Mouse (Mus musculus): ENCODE results near the gene Olfr247. TPM values are rescaled to one million over a fixed set of nuclear protein-coding genes. Genes with fewer than 3 reads are reported as not detected.
"Not testable (repeated sequence)": the region's sequence is repeated elsewhere in the genome, so short reads cannot be mapped to it uniquely, and the experiment has no call there.

The Olfr247 gene
- not detected in 2 replicates for total RNA-seq (2014; fragmentation: Nextera tagmentation)
- total RNA-seq (2017) = not detected in 2 replicates

- not testable (repeated sequence) for ATAC-seq (replicated peaks; ENCODE audit: poor library complexity, severe bottlenecking)
These were observed at the start of gene Olfr247 for GRCm38 (mm10) chr10:129976040-129976439. Olfr247 (minus strand) TSS chr10:129976140.

DNA sequence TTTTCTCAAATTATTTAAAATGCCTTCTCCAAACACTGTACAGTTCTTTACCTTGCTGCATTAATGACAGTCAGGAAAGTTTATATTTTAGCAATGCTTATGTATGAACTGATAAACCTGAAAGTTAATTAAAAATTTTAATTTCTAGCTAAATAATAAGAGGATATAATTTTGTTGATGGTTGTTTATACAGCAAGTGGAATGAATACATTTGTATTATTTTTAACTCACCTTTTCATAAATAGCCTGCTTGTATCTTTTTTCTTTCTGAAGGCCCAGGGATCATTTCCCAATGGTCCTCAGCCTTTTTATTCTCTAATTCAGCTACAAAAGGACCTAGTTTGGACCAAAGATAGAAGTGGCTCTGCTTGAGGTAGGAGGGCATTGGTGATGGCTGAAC is 36.4 kb upstream of the Olfr247 start, which contains the start of gene Olfr820:
Olfr820 (plus strand) TSS at position 301 of the 400 bp plus-strand sequence.
- ATAC-seq (replicated peaks; ENCODE audit: poor library complexity, severe bottlenecking) = no peak

- ATAC-seq (replicated peaks; ENCODE audit: poor library complexity, severe bottlenecking) = not testable (repeated sequence)
These were observed 29.4 kb upstream of the Olfr247 start for GRCm38 (mm10) chr10:130005366-130005765.

DNA sequence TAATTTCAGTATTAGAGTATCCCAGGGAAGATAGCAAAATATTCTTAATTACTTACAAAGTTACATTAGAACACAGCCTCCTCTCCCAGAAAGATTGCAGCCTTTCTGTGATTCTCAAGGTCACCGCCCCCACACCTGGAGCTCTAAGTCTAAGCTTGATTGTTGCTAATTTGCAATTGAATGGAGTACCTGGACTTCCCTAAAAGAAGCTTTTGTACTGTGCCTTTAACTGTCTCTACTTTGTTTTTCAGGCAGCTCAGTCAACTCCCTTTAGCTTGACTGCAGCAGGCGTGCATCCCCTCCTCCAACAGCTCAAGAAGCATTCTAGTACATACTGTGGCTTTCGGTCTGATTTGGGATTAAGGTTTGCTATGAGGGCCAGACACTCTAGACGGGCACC is 28.2 kb upstream of the Olfr247 start:
- ATAC-seq (replicated peaks; ENCODE audit: poor library complexity, severe bottlenecking) = not testable (repeated sequence)

GRCm38 (mm10) chr10:129984962-129985361 is 9.0 kb upstream of the Olfr247 start, which contains the start of gene Gm10310:
Gm10310 (minus strand) TSS chr10:129985062.
- ATAC-seq (replicated peaks; ENCODE audit: poor library complexity, severe bottlenecking) = not testable (repeated sequence)

GRCm38 (mm10) chr10:129981867-129982266 is 5.9 kb upstream of the Olfr247 start:
- ATAC-seq (replicated peaks; ENCODE audit: poor library complexity, severe bottlenecking) = peak; percentile 58

GRCm38 (mm10) chr10:129972994-129973393 is 2.9 kb downstream of the Olfr247 start:
- ATAC-seq (replicated peaks; ENCODE audit: poor library complexity, severe bottlenecking) = peak; percentile 53

DNA sequence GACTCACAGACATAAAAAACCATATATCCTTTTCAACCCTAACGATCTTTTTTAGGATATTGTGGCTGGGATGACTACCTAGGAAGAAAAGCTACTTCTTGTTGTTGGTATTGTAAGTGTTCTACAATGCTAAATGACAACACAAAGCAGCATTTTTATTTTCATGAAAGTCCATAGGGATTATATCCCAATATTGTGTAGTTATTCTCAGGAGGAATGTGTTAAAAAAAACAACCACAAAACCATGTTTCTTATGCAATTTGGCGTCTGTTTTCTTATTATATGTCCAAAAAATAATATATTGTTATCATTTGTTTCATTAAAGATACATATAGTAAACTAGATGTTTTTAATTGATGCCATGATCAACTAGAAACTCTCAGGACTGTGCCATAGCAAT is 8.8 kb downstream of the Olfr247 start, which contains the start of gene Olfr819:
Olfr819 (minus strand) TSS at position 101 of the 400 bp plus-strand sequence.
- ATAC-seq (replicated peaks; ENCODE audit: poor library complexity, severe bottlenecking) = not testable (repeated sequence)

- ATAC-seq (replicated peaks; ENCODE audit: poor library complexity, severe bottlenecking) = not testable (repeated sequence)
These were observed 9.7 kb downstream of the Olfr247 start for GRCm38 (mm10) chr10:129966232-129966631.

DNA sequence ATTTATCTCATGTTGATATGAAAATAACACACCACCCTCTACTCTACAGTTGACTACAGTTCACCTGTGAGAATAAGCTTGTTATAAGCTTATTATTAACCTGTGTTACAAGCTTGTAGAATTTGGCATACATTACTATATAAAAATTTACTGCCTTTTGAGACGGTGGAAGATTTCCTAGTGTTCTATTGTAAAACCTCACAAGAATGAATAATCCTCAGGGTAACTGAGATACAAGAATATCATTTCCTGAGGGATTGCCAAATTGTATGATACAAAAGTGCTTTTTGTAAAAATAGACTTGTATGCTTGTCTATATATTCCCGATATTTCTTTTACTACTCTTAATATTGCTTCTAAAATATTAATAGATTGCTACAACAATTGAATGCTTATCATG is 26.9 kb downstream of the Olfr247 start, which contains the start of gene Olfr818:
Olfr818 (minus strand) TSS at position 101 of the 400 bp plus-strand sequence.
- ATAC-seq (replicated peaks; ENCODE audit: poor library complexity, severe bottlenecking) = no peak

Other genes with a start within 250 kb of the Olfr247 start
- not detected in 2 replicates for gene Olfr805, start 246.8 kb downstream of the Olfr247 start, total RNA-seq (2014; fragmentation: Nextera tagmentation)
- gene Olfr805, start 246.8 kb downstream of the Olfr247 start, total RNA-seq (2017) = not detected in 2 replicates
- gene Olfr806, start 234.2 kb downstream of the Olfr247 start, total RNA-seq (2014; fragmentation: Nextera tagmentation) = not detected in 2 replicates
- not detected in 2 replicates for gene Olfr806, start 234.2 kb downstream of the Olfr247 start, total RNA-seq (2017)
- not detected in 2 replicates for gene Olfr807, start 218.3 kb downstream of the Olfr247 start, total RNA-seq (2014; fragmentation: Nextera tagmentation)
- gene Olfr807, start 218.3 kb downstream of the Olfr247 start, total RNA-seq (2017) = not detected in 2 replicates
- gene Olfr808, start 210.7 kb downstream of the Olfr247 start, total RNA-seq (2014; fragmentation: Nextera tagmentation) = not detected in 2 replicates
- not detected in 2 replicates for gene Olfr808, start 210.7 kb downstream of the Olfr247 start, total RNA-seq (2017)
- gene Olfr809, start 201.5 kb downstream of the Olfr247 start, total RNA-seq (2014; fragmentation: Nextera tagmentation) = not detected in 2 replicates
- gene Olfr809, start 201.5 kb downstream of the Olfr247 start, total RNA-seq (2017) = not detected in 2 replicates
- gene Olfr810, start 181.2 kb downstream of the Olfr247 start, total RNA-seq (2014; fragmentation: Nextera tagmentation) = not detected in 2 replicates
- not detected in 2 replicates for gene Olfr810, start 181.2 kb downstream of the Olfr247 start, total RNA-seq (2017)
- not detected in 2 replicates for gene Olfr811, start 171.7 kb downstream of the Olfr247 start, total RNA-seq (2014; fragmentation: Nextera tagmentation)
- not detected in 2 replicates for gene Olfr811, start 171.7 kb downstream of the Olfr247 start, total RNA-seq (2017)
- not detected in 2 replicates for gene Olfr812, start 130.0 kb downstream of the Olfr247 start, total RNA-seq (2014; fragmentation: Nextera tagmentation)
- not detected in 2 replicates for gene Olfr812, start 130.0 kb downstream of the Olfr247 start, total RNA-seq (2017)
- not detected in 2 replicates for gene Olfr813, start 120.8 kb downstream of the Olfr247 start, total RNA-seq (2014; fragmentation: Nextera tagmentation)
- not detected in 2 replicates for gene Olfr813, start 120.8 kb downstream of the Olfr247 start, total RNA-seq (2017)
- not detected in 2 replicates for gene Olfr814, start 96.3 kb downstream of the Olfr247 start, total RNA-seq (2014; fragmentation: Nextera tagmentation)
- not detected in 2 replicates for gene Olfr814, start 96.3 kb downstream of the Olfr247 start, total RNA-seq (2017)
- not detected in 2 replicates for gene Olfr815, start 70.3 kb downstream of the Olfr247 start, total RNA-seq (2014; fragmentation: Nextera tagmentation)
- gene Olfr815, start 70.3 kb downstream of the Olfr247 start, total RNA-seq (2017) = not detected in 2 replicates
- gene Olfr816, start 60.5 kb downstream of the Olfr247 start, total RNA-seq (2014; fragmentation: Nextera tagmentation) = not detected in 2 replicates
- not detected in 2 replicates for gene Olfr816, start 60.5 kb downstream of the Olfr247 start, total RNA-seq (2017)
- gene Olfr818, start 27.0 kb downstream of the Olfr247 start, total RNA-seq (2014; fragmentation: Nextera tagmentation) = not detected in 2 replicates
- gene Olfr818, start 27.0 kb downstream of the Olfr247 start, total RNA-seq (2017) = not detected in 2 replicates
- gene Olfr819, start 8.9 kb downstream of the Olfr247 start, total RNA-seq (2014; fragmentation: Nextera tagmentation) = not detected in 2 replicates
- gene Olfr819, start 8.9 kb downstream of the Olfr247 start, total RNA-seq (2017) = not detected in 2 replicates
- gene Gm10310, start 8.9 kb upstream of the Olfr247 start, total RNA-seq (2014; fragmentation: Nextera tagmentation) = not detected in 2 replicates
- not detected in 2 replicates for gene Gm10310, start 8.9 kb upstream of the Olfr247 start, total RNA-seq (2017)
- gene Olfr820, start 36.5 kb upstream of the Olfr247 start, total RNA-seq (2014; fragmentation: Nextera tagmentation) = not detected in 2 replicates
- gene Olfr820, start 36.5 kb upstream of the Olfr247 start, total RNA-seq (2017) = not detected in 2 replicates
- gene Olfr821, start 54.2 kb upstream of the Olfr247 start, total RNA-seq (2014; fragmentation: Nextera tagmentation) = not detected in 2 replicates
- not detected in 2 replicates for gene Olfr821, start 54.2 kb upstream of the Olfr247 start, total RNA-seq (2017)
- gene Olfr822, start 95.1 kb upstream of the Olfr247 start, total RNA-seq (2014; fragmentation: Nextera tagmentation) = not detected in 2 replicates
- gene Olfr822, start 95.1 kb upstream of the Olfr247 start, total RNA-seq (2017) = not detected in 2 replicates
- gene Olfr823, start 139.2 kb upstream of the Olfr247 start, total RNA-seq (2014; fragmentation: Nextera tagmentation) = not detected in 2 replicates
- not detected in 2 replicates for gene Olfr823, start 139.2 kb upstream of the Olfr247 start, total RNA-seq (2017)
- gene Olfr824, start 153.9 kb upstream of the Olfr247 start, total RNA-seq (2014; fragmentation: Nextera tagmentation) = not detected in 2 replicates
- gene Olfr824, start 153.9 kb upstream of the Olfr247 start, total RNA-seq (2017) = not detected in 2 replicates
- not detected in 2 replicates for gene Olfr825, start 190.6 kb upstream of the Olfr247 start, total RNA-seq (2014; fragmentation: Nextera tagmentation)
- not detected in 2 replicates for gene Olfr825, start 190.6 kb upstream of the Olfr247 start, total RNA-seq (2017)
- not detected in 2 replicates for gene Olfr826, start 208.0 kb upstream of the Olfr247 start, total RNA-seq (2014; fragmentation: Nextera tagmentation)
- gene Olfr826, start 208.0 kb upstream of the Olfr247 start, total RNA-seq (2017) = not detected in 2 replicates
- gene Olfr827, start 238.3 kb upstream of the Olfr247 start, total RNA-seq (2014; fragmentation: Nextera tagmentation) = not detected in 2 replicates
- gene Olfr827, start 238.3 kb upstream of the Olfr247 start, total RNA-seq (2017) = not detected in 2 replicates